Mouse (Mus musculus) retina, embryonic 14.5 days (tissue): ENCODE results near the gene Stat6.
A peak's percentile ranks its signal among the peaks of the same experiment; 100 is the strongest.
"Not testable (repeated sequence)": the region's sequence is repeated elsewhere in the genome, so short reads cannot be mapped to it uniquely, and the experiment has no call there.

ENCODE experiments used
- DNase-seq: peaks from one replicate; pipeline ENCODE4 v3.0.0-alpha.2; 2015; ENCODE audit warnings: low spot score

The Stat6 gene

DNA sequence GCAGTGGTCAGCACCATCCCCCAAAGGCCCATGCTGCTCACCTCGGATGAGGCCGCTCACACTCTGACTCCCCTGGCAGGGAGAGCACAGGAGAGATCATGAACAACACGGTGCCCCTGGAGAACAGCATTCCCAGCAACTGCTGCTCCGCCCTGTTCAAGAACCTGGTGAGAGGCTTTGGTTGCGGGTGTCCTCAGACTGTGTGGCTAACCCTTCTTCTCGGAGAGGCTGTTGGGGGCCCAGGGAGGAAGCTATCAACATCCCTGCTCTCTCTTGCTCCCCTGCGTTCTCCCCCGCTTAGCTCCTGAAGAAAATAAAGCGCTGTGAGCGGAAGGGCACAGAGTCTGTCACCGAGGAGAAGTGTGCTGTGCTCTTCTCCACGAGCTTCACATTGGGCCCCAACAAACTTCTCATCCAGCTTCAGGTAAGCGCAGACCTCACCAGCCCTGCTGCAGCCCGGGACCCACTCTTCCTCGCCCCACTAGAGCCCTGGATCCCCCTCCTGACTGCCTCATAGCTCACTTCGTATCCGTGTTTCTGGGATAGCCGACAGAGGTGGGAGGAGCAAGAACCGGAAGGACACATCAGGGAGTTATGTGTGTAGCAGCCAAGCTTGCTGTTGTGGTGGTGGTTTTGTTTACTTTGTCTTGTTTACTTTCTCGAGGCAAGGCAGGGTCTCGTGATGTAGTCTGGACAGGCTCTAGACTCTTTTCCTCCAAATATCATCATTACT is 10.3 kb downstream of the Stat6 start:
- no peak for DNase-seq

DNA sequence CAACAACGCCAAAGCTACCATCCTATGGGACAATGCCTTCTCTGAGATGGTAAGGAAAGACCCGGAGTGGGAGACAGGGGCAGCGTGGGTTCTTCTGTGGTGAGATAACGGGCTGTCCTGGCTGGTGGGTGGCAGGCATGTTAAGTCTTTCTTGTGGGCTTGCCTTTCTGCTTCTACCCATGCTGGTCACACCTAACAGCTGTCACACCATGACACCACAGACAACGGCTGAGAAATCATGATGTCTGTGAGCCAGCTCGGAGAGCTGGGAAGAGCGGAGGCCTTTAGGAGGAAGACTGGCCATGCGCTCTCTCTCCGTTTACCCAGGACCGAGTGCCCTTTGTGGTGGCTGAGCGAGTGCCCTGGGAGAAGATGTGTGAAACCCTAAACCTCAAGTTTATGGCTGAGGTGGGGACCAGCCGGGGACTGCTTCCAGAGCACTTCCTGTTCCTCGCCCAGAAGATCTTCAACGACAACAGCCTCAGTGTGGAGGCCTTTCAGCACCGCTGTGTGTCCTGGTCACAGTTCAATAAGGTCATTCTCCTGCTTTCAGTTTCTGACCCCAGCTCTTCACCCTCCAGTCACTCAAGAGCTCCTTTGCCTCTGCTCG is 12.3 kb downstream of the Stat6 start:
- no peak for DNase-seq

DNA sequence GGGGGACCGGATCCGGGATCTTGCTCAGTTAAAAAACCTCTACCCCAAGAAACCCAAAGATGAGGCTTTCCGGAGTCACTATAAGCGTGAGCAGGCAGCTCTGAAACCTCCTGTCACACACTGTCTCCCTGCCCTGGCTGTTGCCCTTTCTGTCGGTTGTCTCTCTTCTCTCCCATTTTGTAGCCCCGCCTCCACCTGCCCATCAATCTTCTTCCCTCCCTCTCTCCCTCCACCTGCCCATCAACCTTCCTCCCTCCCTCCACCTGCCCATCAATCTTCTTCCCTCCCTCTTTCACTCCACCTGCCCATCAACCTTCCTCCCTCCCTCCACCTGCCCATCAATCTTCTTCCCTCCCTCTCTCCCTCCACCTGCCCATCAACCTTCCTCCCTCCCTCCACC is 14.8 kb downstream of the Stat6 start:
- DNase-seq = not testable (repeated sequence)

DNA sequence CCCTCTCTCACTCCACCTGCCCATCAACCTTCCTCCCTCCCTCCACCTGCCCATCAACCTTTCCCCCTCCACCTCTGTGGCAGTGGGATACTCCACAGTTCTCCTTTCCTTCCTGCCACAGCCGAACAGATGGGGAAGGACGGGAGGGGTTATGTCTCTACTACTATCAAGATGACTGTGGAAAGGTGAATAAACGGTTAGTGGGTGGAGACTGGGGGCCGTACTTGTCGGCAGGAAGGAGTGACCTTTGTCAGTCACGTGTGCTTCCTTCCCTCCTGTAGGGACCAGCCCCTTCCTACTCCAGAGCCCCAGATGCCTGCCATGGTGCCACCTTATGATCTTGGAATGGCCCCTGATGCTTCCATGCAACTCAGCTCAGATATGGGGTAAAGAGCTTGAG is 15.3 kb downstream of the Stat6 start:
- no peak for DNase-seq

DNA sequence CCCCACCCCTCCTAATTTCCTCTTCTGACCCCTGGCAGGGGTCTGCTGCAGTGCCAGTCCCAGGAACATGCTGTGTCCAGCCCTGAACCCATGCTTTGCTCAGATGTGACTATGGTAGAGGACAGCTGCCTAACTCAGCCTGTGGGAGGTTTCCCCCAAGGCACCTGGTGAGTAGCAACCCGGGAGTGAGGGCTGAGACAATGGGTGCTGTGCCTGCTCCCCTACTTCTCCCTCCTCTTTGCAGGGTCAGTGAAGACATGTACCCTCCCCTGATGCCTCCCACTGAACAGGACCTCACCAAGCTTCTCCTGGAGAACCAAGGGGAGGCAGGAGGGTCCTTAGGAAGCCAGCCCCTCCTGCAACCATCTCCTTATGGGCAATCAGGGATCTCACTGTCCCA is 16.8 kb downstream of the Stat6 start:
- DNase-seq = no peak

DNA sequence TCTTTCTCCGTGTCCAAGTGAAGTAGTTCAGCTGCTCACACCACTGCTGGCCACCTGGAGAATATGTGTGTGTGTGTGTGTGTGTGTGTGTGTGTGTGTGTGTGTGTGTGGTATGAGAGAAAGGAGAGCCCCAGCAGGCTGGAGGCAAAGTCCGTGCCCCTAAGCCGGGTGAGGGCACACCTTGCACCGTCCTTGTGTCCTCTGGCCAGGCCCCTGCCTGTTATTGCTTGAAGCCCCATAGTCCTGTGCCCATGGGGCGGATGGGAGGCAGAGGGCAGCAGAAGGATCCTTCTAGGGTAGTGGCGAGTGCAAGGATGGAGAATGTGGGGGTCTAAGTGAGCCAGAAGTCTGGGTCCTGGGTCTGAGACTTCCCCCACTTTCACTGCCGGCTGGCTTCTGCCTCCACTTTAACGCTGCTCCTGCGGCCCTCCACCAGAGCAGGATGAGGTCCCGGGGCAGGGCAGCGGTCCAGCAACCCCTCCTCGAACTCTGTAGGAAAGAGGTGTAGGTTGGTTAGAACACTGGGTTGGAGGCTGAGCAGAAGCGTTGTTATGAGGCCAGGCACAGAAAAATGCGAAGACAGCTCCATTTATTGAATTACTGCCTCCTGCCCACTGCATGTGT is 18.6 kb downstream of the Stat6 start:
- DNase-seq = no peak

DNA sequence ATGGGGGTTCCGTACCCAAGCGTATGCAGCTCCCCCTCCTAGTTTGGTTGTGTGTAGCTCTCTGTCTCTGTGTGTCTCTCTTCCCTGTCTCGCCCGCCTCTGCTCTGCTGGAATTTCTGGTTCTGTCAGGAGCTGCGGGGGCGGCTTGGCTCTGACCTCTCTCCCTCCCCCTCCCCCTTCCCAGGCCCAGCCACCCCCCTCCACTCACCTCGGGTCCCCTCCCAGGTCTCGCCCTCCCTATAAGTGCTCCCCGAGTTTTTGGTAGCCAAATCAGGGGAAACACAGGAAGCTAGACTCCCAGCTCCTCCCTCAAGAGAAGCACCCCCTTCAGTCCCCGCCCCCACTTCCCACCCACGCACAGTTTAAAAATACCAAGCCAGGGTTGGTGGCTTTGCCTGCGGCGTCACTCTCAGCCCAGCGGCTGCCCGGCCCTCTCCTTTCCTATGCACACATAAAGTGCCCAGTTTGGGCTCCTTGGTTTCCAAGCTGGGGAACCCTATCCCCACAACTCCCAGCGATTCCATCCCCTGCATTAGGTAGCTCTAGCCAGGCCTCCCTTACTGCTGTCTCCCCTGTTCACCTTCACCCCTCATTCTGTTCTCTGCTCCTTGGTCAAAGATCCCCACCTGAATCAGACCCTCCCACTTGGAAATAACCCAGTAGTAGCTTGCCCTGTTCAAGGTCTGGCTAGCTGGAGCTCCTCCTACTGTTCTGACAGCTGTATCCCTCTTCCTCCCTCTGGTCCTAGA is 19.3 kb downstream of the Stat6 start:
- DNase-seq = no peak

DNA sequence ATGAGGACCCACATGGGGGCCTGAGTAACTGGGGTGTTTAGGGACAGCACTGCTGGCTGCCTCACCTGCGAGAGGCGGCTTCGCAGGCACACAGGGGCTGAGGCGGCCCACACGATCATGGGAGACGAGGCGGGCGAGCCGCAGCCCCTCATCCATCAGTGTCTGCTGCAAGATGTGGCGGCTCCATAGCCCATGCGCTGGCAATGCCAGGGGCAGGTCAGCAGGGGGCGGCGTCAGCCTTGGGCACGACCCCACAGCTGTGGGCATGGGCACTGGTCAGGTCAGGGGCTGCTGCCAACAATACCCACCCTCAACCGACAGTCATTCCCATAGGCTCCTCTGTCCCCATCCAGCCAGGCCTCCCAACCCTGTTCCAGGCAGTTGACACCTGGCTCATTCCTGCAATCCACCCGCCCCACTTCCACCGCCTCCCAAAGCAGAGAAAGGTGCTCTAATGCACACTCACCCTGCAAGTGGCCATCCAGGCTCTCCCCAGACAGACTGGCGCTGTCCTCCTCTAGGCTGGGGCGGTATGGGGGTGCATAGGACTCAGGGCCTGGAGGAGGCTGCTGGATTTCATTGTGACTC is 20.0 kb downstream of the Stat6 start:
- DNase-seq = no peak

DNA sequence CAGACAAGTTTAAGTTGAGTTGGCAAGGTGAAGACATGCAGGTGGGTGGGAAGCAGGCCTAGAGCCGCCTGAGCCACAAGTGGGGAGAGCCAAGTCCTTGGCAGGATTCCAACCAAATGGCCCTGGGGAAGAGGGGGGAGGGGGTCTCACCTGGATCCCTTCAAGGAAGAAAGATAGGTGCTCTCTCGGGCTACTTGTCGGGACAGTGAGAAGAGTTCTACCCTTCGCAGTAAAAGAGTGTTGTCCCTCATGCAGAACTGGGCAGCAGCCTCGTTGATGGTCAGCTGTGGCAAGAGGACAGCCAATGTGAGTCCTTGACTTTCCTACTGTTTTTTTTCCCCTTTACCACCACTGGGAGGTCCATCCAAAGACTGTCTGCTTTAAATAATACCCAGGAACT is 20.8 kb downstream of the Stat6 start:
- no peak for DNase-seq

DNA sequence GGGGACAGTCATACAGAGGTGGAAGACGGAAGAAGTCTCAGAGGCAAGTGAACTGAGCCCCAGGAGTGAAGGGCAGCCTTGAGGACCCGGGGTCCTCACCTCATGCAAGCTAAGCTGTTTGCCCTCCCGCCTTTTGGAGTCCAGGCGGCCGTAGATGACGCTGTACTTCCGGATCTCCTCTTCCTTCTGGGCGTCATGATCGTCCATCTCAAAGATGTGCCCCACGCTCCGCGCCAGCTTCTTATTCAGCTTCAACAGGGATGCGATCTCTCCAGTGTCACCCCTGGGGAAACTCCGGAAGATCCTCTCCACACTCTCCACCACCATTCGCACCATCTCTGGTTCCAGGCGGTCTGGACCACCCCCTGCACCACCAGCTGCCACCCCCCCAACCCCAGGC is 21.4 kb downstream of the Stat6 start:
- DNase-seq = no peak

DNA sequence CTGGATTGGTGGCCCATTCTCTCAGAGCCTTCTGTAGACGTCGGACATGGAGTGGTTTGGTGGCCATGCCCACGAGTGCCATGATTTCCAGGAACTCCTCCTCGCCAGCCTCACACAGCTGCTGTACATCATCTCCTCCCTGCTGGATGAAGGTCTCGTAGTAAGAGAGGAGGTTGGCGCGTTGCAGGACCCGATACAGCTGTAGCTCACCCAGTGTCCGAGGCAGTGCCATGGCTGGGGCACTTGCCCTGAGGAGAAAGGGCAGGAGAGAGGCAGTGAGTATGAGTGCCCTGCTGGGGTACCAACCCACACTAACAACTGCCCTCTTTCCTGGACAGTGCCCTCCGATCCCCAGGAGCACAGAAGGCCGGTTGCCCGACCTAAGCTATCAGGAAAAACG is 22.1 kb downstream of the Stat6 start:
- no peak for DNase-seq

DNA sequence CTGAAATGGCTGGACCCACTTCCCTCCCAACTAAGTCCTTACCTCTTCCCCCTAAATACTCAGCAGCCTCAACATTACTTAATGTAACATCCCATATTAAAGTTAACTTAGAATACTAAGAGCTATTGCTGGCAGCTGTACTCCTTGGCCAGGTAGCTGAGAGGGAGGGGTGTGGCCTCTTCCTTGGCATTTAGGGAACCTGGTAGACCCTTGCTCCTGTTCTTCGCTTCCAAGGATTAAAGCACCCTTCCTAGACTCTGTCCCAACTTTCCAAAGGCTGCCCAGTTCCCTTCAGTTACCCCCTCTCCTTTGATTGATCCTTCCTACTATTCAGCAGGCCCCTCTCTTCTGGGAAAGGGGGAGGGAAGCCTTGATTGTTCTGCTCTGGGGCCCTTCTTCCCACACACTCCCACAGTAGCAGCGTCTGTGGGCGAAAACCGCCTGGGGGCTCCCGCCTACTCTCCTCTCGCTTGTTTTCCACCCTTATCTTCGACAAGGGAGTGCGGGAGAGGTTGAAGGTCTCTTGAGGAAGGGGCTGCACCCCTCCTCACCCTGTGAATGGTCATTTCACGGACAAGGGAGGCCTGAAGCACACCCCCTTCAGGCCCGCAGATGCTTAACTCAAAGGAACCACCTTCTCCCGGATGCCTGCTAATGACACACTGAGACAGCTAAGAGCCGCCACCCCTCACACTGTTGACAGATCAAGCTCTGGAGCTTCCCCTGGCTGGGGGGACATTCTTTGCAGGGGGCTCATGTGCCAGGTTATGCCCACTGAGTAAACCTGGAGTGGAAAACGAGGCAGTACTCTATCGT is 22.8 kb downstream of the Stat6 start:
- DNase-seq = no peak

DNA sequence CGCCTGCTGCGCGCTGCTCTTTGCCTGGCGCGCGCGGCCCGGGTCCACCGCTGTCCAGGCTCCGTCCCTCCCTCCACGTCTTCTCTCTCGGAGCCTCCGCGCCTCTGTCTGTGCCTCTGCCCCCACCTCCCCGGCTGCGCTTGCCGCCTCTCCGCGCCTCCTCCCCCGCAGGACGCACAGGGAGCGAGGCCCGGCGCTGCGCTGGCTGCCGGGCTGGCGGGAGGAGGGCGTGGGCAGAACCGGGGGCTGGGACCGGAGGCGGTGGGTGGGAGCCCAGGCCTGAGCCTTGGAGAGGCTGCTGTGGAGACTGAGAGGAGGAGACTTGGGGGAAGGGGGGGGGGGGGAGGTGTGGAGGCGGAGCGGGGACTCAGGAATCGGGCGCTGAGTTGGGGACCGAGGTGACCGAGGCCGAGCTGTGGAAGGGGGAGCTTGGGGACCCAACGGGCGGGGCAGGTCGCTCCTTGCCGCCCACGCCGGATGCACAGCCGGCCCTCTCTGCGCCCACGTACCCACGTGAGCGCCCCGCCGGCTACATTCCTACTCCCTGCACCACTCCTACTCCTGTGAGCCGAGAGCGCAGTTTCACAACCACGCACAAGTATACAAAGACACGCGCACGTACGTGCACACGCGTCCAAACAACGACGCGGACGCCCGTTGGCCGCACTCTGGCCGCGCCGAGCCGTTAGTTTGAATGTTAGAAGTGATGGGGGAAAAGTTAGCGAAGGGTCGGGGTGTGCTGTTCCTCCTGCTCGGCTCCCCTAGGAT is 23.9 kb downstream of the Stat6 start, which contains the start of gene Nemp1:
Nemp1 (plus strand) TSS at position 401 of the 768 bp plus-strand sequence.
- DNase-seq = peak; percentile 65

DNA sequence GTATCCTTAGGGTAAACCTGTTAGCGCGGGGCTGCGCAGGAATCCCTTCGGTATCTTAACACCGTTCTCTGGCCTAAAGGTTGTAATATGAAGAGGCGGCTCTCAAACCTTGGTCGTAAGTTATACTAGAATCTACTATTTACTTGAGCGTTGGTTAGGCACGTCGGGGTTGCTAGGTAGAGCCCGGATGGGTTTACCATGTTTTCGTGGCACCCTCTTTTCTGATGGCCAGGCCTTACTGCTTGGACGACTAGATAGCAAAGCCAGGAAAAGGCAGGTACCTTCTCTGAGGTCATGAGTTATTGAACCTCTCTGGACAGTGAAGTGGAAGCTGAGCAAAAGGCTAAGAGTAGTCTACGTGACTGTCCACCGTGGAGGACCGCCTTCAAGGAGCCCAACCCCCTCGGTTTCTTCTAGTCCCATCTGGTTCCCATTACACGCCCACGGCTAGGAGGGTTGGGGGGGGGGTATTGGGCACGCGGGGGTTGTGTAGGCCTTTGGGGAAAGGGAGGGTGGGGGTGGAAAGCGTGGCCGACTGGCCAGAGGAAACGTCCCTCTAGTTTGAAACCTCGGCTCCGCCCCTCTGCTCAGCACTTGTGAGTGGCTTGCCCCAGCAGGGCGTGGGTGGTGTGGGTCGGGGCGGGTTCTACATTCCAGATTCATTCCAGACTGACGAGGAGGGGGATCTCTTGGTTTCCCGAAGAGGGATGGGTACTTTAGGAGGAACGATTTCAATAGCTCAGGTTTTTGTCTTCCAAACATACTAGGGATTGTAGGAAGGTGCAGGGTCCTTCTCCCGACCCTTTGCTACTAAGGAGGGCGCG is 24.7 kb downstream of the Stat6 start:
- DNase-seq = peak; percentile 68

DNA sequence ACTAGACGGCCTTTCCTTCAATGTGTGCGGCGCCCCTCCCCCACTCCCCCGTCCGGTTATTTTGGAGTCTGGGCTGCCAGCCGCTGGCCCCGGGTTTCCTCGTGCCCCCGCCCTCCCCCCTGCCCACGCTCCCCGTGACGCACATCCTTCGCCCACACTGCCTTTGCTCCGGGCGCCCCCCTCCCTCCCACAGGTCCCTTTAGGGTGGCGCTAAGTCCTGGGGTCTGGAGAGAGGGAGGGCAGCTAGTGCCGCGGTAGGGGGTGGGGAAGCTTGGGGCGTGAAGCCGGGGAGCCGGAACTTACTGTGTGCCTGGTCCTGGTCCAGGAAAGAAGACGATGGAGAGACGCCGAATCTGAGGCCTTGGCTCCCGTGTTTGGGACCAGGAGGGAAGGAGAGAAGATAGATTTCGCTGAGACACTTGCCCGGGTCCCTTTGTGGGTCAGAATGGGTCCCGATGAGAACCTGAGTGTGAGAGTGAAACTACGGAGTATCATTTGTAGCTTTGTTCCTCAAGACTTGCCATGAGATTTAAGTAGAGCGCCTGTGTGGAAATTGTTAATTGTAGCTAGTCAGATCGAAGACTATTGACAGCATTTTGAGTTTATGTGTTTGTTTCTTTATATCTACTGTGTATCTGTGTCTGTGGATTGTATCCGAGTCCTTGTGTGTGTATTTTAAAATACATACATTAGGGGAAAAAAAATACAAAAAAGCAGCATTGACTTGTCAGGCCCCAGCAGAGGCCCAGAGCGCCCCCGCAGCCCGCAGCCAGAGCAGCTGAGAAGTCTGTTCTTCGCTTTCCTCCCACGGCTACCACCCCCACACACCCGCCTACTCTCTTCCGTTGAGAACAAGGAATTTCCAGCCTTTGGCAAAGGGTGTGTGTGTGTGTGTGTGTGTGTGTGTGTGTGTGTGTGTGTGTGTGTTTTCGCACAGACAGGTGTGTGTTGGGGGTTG is 25.6 kb downstream of the Stat6 start, which contains the start of gene Nab2:
Nab2 (minus strand) TSS at position 476 of the 958 bp plus-strand sequence.
- DNase-seq = no peak

DNA sequence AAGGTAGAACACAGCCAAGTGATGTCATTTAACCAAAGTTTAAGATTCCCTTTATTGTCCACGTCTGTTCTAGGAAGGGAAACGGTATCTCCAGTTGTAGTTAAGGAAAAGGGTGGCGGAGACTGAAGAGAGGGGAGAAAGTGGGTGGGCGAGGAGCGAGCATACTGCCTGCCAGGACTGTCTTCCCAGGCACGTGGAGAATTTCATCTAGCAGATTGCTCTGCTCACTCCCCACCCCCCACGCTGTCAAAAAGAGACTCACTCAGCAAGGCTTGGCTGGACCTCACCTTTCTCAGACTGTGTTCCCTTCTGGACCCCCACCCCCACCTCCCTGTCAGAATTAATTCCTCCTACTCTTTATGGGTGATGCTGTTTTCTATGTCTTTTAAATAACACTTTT is 26.4 kb downstream of the Stat6 start:
- DNase-seq = no peak

DNA sequence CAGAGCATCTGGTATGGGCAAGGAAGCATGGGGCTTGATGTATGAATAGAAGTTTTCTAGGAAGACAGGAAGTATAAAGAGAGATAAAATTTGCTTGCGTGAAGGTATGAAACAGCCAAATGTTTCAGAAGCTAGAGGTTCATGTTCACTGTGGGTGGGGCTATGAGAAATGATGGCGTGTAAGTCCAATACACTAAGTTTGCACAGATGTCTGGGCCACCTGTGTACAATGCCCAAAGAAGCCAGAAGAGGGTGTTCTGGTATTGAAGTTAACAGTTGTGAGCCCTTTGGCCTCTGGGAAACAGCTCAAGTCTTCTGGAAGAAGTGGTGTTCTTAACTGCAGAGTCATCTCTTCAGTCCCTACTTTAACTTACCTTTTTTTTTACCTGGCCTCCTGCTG is 27.4 kb downstream of the Stat6 start:
- no peak for DNase-seq

DNA sequence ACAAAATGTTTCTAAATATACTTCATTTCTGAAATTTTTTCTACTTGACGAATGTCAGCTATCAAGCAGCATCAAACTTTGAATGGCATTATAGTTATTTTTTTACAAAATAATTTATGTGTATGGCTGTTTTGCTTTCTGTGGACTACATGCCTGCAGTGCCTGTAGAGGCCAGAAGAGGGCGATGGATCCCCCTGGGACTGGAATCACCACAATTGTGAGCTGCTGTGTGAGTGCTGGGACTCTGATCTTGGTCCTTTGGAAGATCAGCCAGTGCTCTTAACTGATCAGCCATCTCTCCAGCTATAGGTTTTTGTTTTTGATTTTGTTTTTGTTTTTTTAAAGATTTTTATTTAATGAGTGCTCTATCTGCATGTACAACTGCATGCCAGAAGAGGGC is 28.5 kb downstream of the Stat6 start:
- no peak for DNase-seq
